In the genomic region with DNA sequence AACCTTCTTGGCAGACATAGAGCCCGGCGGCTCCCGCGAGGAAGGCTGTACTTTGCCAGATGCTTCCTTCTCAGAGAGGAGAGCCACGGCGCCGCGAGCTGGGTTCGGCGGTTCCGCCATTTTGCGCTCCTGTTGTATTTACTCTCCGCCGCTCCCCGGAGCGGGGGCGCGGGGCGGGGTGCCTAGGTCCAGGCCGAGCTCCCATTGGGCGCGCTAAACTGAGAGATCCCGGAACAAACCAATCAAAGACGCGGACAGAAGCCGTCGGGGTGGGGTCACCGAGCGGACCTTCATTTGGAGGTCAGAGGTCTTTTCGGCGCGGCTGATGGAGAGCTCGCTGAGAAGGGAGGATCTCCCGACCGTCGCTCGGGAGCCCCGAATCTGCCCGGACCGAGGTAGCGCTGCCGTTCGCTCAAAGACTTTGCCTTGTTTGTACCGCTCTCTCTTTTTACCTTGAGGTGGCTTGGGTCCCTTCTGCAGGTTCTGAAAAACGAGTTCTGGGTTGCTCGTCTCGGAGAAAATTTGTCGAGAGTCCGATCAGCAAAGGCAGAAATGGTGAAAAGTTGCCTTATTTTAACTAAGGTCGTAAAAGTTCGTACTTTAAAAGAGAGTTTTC, we compare ENCODE assay signal across 7 mouse cellular contexts. TPM values are rescaled to one million over a fixed set of nuclear protein-coding genes. Genes with fewer than 3 reads are reported as not detected.
DNase-seq lines count a peak whose midpoint lies in the region; ATAC-seq lines count a peak whose summit lies in the region.

No protein-coding gene starts in this region.

- H3K4me2 ChIP-seq in embryonic facial prominence, embryonic 12.5 days (replicated peaks): peak overlapping the region; percentile 51
- H3K4me2 ChIP-seq in limb, embryonic 11.5 days (ENCODE audit: low read depth, severe bottlenecking): peak overlapping the region; percentile 65
- peak overlapping the region; percentile 76 for H3K4me2 ChIP-seq in midbrain, embryonic 14.5 days (ENCODE audit: low read length)

- peak; percentile 97 for ATAC-seq in embryonic facial prominence, embryonic 12.5 days (ENCODE audit: insufficient number of reproducible peaks, insufficient read depth, low FRiP score, low TSS enrichment)
- peak; percentile 98 for ATAC-seq in limb, embryonic 11.5 days (ENCODE audit: insufficient number of reproducible peaks, low FRiP score, low TSS enrichment, low read depth)
- peak; percentile 99 for ATAC-seq in midbrain, embryonic 14.5 days (ENCODE audit: low FRiP score, low TSS enrichment)

- H3K9ac ChIP-seq in embryonic facial prominence, embryonic 12.5 days: peak overlapping the region; percentile 95
- H3K9ac ChIP-seq in limb, embryonic 11.5 days (ENCODE audit: low read length): peak overlapping the region; percentile 95
- H3K9ac ChIP-seq in midbrain, embryonic 14.5 days (replicated peaks; ENCODE audit: low read length): peak overlapping the region; percentile 92

- peaks cover 4% of the 10 kb centered on the region; the same call in 1 of the 2 replicates for H3K9me3 ChIP-seq in embryonic facial prominence, embryonic 12.5 days
- no peaks in the 10 kb centered on the region; the same call in 1 of the 2 replicates for H3K9me3 ChIP-seq in limb, embryonic 11.5 days (ENCODE audit: control insufficient read depth, low read length)
- peaks cover 3% of the 10 kb centered on the region; the same call in 1 of the 2 replicates for H3K9me3 ChIP-seq in midbrain, embryonic 14.5 days (ENCODE audit: control insufficient read depth, low read length)

- H3K27ac ChIP-seq in embryonic facial prominence, embryonic 12.5 days: peak overlapping the region; percentile 99
- H3K27ac ChIP-seq in limb, embryonic 11.5 days (replicated peaks; ENCODE audit: low read depth, low read length): peak overlapping the region; percentile 96
- H3K27ac ChIP-seq in midbrain, embryonic 14.5 days (replicated peaks; ENCODE audit: low read depth, low read length): peak overlapping the region; percentile 97

- WGBS in embryonic facial prominence, embryonic 12.5 days: under 1% methylated on average over 51 of the region's 51 CpGs
- under 1% methylated on average over 51 of the region's 51 CpGs for WGBS in limb, embryonic 11.5 days
- WGBS in midbrain, embryonic 14.5 days: under 1% methylated on average over 47 of the region's 51 CpGs

- peak; percentile 96 for DNase-seq in adrenal gland, postnatal 25 days
- DNase-seq in heart, adult 11 months: peak; percentile 100
- peak; percentile 96 for DNase-seq in kidney, adult 18-20 months
- peak; percentile 95 for DNase-seq in limb, embryonic 11.5 days (ENCODE audit: low spot score)
- peak; percentile 98 for DNase-seq in midbrain, embryonic 14.5 days
- peak; percentile 90 to 94 for DNase-seq in spleen, adult 18-20 months

- peaks cover 7% of the 10 kb centered on the region for H3K36me3 ChIP-seq in embryonic facial prominence, embryonic 12.5 days
- H3K36me3 ChIP-seq in limb, embryonic 11.5 days (ENCODE audit: control insufficient read depth, insufficient read depth, low read length): peaks cover 4% of the 10 kb centered on the region; the same call in 1 of the 2 replicates
- no peaks in the 10 kb centered on the region for H3K36me3 ChIP-seq in midbrain, embryonic 14.5 days (ENCODE audit: control insufficient read depth, insufficient read depth, low read length)

- peaks cover 8% of the 10 kb centered on the region for H3K4me1 ChIP-seq in embryonic facial prominence, embryonic 12.5 days
- H3K4me1 ChIP-seq in limb, embryonic 11.5 days (ENCODE audit: control insufficient read depth, insufficient read depth, low read length): no peaks in the 10 kb centered on the region; the same call in 1 of the 2 replicates
- H3K4me1 ChIP-seq in midbrain, embryonic 14.5 days (ENCODE audit: control insufficient read depth, insufficient read depth, low read length): peaks cover 15% of the 10 kb centered on the region

- H3K4me3 ChIP-seq in embryonic facial prominence, embryonic 12.5 days: peak overlapping the region; percentile 93
- H3K4me3 ChIP-seq in limb, embryonic 11.5 days (ENCODE audit: low read depth, low read length): peak overlapping the region; percentile 96
- peak overlapping the region; percentile 95 for H3K4me3 ChIP-seq in midbrain, embryonic 14.5 days (replicated peaks; ENCODE audit: low read depth, low read length)

- H3K27me3 ChIP-seq in embryonic facial prominence, embryonic 12.5 days: no peaks in the 10 kb centered on the region
- no peaks in the 10 kb centered on the region for H3K27me3 ChIP-seq in limb, embryonic 11.5 days (ENCODE audit: control insufficient read depth, insufficient read depth, low read length)
- H3K27me3 ChIP-seq in midbrain, embryonic 14.5 days (ENCODE audit: control insufficient read depth, insufficient read depth, low read length): no peaks in the 10 kb centered on the region

RNA-seq across cellular contexts. Expression of a gene that starts 4.4 kb away (rescaled TPM):
- total RNA-seq in adrenal gland, postnatal 25 days (2021): 16.1 and 19.3 TPM in 2 replicates
- polyA plus RNA-seq in embryonic facial prominence, embryonic 12.5 days (2016; fragmentation: Nextera tagmentation; extraction: Ambion mirVana): 5.7 and 6.1 TPM in 2 replicates
- polyA plus RNA-seq in limb, embryonic 11.5 days (2014; fragmentation: Nextera tagmentation; extraction: Ambion mirVana): 6.8 and 7.1 TPM in 2 replicates
- 5.7 and 6.6 TPM in 2 replicates for polyA plus RNA-seq in midbrain, embryonic 14.5 days (2014; fragmentation: Nextera tagmentation; extraction: Ambion mirVana)

Comparison
In these comparisons a context has a peak if more than half of its experiments do, and no peak if none do; other contexts are left out.
1. Peak in every context shown above with its lines: DNase-seq, ATAC-seq, H3K4me3 ChIP-seq and H3K27ac ChIP-seq.